Mouse (Mus musculus) E14TG2a.4 (cell line): ENCODE measurements at regions not wholly inside any gene's neighbourhood (a gene's known extent, or its start where the extent isn't known, plus 50 kb on each side); places are given as distances from the start of the nearest gene placed in this dataset.

Experiments
- CTCF ChIP-seq: conservative IDR thresholded peaks from 2 replicates; pipeline ENCODE4 v1.5.1; 2014; ENCODE audit warnings: low read length
- POU5F1 ChIP-seq: IDR thresholded peaks from 2 replicates; pipeline ENCODE4 v1.6.1; 2014; ENCODE audit warnings: low read length, borderline replicate concordance

GRCm38 (mm10) chr2:147845256-147845655 lies 201.5 kb downstream of the Foxa2 start:
- TF ChIP-seq CTCF (no peak), POU5F1 (no peak)
